Mouse (Mus musculus) splenic B cell, adult 2 months (primary cell): Measurements from ENCODE around the gene Tcf15.

Source experiments
- DNase-seq: peaks from one replicate; pipeline ENCODE4 v3.0.0-alpha.2; 2011; ENCODE audit warnings: low read depth, low spot score
- H3K27me3 ChIP-seq: 2 replicates; pipeline ENCODE4 v1.6.1; 2012; ENCODE audit warnings: mild to moderate bottlenecking, low read length, moderate library complexity, mixed read lengths; ENCODE audit not compliant: control insufficient read depth, poor library complexity, insufficient read depth, severe bottlenecking
- H3K36me3 ChIP-seq: 2 replicates; pipeline ENCODE4 v1.6.1; 2012; ENCODE audit warnings: mild to moderate bottlenecking, low read length, moderate library complexity, mixed read lengths; ENCODE audit not compliant: control insufficient read depth, poor library complexity, insufficient read depth, severe bottlenecking

Gene Tcf15

GRCm38 (mm10) chr2:152196896-152197295 is 53.5 kb downstream of the Tcf15 start:
- no peaks in the 10 kb centered on the region for H3K36me3 ChIP-seq
- H3K27me3 ChIP-seq: no peaks in the 10 kb centered on the region
- no peak for DNase-seq

DNA sequence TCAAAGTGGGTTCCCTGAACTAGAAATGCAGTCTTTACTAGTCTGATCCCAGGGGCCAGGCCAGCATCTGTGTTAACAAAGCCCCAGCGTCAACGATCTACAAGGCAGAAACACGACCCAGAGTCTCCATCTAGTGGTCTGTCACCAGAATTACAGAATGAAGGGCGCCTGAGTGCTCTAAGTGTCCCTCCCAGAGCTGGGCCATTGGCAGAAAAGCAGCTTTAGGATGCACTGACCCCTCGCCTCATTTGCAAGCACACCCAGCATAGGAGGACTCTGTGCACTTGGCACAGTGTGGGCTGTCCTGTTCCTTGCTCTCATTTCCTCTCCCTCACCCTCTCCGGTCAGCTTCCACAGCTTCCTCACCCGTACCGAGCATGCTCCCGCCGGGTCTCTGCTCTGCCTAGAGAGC is 53.9 kb downstream of the Tcf15 start:
- H3K27me3 ChIP-seq: no peaks in the 10 kb centered on the region
- H3K36me3 ChIP-seq: no peaks in the 10 kb centered on the region
- peak; percentile 79 for DNase-seq
